Mouse (Mus musculus) ZHBTc4 (cell line): ENCODE data around the gene Tsc22d4.

Experiments used
- DNase-seq: peaks from one replicate; pipeline ENCODE4 v3.0.0-alpha.2; 2011; ENCODE audit warnings: low read depth, low spot score

Gene Tsc22d4

GRCm38 (mm10) chr5:137745214-137746171 is at the start of gene Tsc22d4:
Gene Tsc22d4, plus strand, starts transcription at chr5:137745730.
- DNase-seq = peak; percentile 96

GRCm38 (mm10) chr5:137695930-137696329 is 49.6 kb upstream of the Tsc22d4 start:
- DNase-seq = no peak

GRCm38 (mm10) chr5:137699080-137699479 is 46.5 kb upstream of the Tsc22d4 start:
- no peak for DNase-seq

GRCm38 (mm10) chr5:137699850-137700249 is 45.7 kb upstream of the Tsc22d4 start:
- no peak for DNase-seq

GRCm38 (mm10) chr5:137705242-137705641 is 40.3 kb upstream of the Tsc22d4 start:
- DNase-seq = no peak

- peak; percentile 49 for DNase-seq
Measured at GRCm38 (mm10) chr5:137706913-137707633, 38.5 kb upstream of the Tsc22d4 start.

- DNase-seq = no peak
Measured at GRCm38 (mm10) chr5:137713454-137713853, 32.1 kb upstream of the Tsc22d4 start.

- no peak for DNase-seq
Measured at GRCm38 (mm10) chr5:137715685-137716084, 29.8 kb upstream of the Tsc22d4 start.

GRCm38 (mm10) chr5:137718020-137718790 is 27.3 kb upstream of the Tsc22d4 start:
- no peak for DNase-seq

GRCm38 (mm10) chr5:137719088-137719487 is 26.4 kb upstream of the Tsc22d4 start:
- no peak for DNase-seq

GRCm38 (mm10) chr5:137720558-137721164 is 24.9 kb upstream of the Tsc22d4 start:
- peak; percentile 34 for DNase-seq

GRCm38 (mm10) chr5:137723840-137724239 is 21.7 kb upstream of the Tsc22d4 start:
- no peak for DNase-seq

- DNase-seq = no peak
Measured at GRCm38 (mm10) chr5:137726767-137727166, 18.8 kb upstream of the Tsc22d4 start.

GRCm38 (mm10) chr5:137733638-137734288 is 11.8 kb upstream of the Tsc22d4 start:
- no peak for DNase-seq

GRCm38 (mm10) chr5:137734289-137735061 is 11.1 kb upstream of the Tsc22d4 start:
- DNase-seq = peak; percentile 59

- DNase-seq = peak; percentile 81
Measured at GRCm38 (mm10) chr5:137737400-137737940, 8.1 kb upstream of the Tsc22d4 start.

- no peak for DNase-seq
Measured at GRCm38 (mm10) chr5:137738516-137738915, 7.0 kb upstream of the Tsc22d4 start.

- no peak for DNase-seq
Measured at GRCm38 (mm10) chr5:137739471-137739870, 6.1 kb upstream of the Tsc22d4 start.

GRCm38 (mm10) chr5:137740506-137740905 is 5.0 kb upstream of the Tsc22d4 start:
- DNase-seq = no peak
